Mouse (Mus musculus): ENCODE measurements around the gene Opcml. TPM values are rescaled to one million over a fixed set of nuclear protein-coding genes. Genes with fewer than 3 reads are reported as not detected.

The Opcml gene
- total RNA-seq, 1 experiment from 2014 or later, result 0.12 TPM

GRCm38 (mm10) chr9:28281571-28281970, 491.0 kb downstream of the Opcml start:
- no peak for ATAC-seq (ENCODE audit: extremely low read depth, insufficient number of reproducible peaks, low FRiP score, poor library complexity, severe bottlenecking)

GRCm38 (mm10) chr9:28285016-28285415, 494.4 kb downstream of the Opcml start:
- ATAC-seq (ENCODE audit: extremely low read depth, insufficient number of reproducible peaks, low FRiP score, poor library complexity, severe bottlenecking), result no peak

- no peak for ATAC-seq (ENCODE audit: extremely low read depth, insufficient number of reproducible peaks, low FRiP score, poor library complexity, severe bottlenecking)
These were observed 495.8 kb downstream of the Opcml start for GRCm38 (mm10) chr9:28286384-28286783.

- ATAC-seq (ENCODE audit: extremely low read depth, insufficient number of reproducible peaks, low FRiP score, poor library complexity, severe bottlenecking), result no peak
These were observed 496.9 kb downstream of the Opcml start for GRCm38 (mm10) chr9:28287485-28287884.

- ATAC-seq (ENCODE audit: extremely low read depth, insufficient number of reproducible peaks, low FRiP score, poor library complexity, severe bottlenecking), result no peak
These were observed 499.2 kb downstream of the Opcml start for GRCm38 (mm10) chr9:28289696-28290330.

GRCm38 (mm10) chr9:28303659-28304058, 513.1 kb downstream of the Opcml start:
- ATAC-seq (ENCODE audit: extremely low read depth, insufficient number of reproducible peaks, low FRiP score, poor library complexity, severe bottlenecking), result no peak

- ATAC-seq (ENCODE audit: extremely low read depth, insufficient number of reproducible peaks, low FRiP score, poor library complexity, severe bottlenecking), result no peak
These were observed 516.0 kb downstream of the Opcml start for GRCm38 (mm10) chr9:28306364-28307121.

- no peak for ATAC-seq (ENCODE audit: extremely low read depth, insufficient number of reproducible peaks, low FRiP score, poor library complexity, severe bottlenecking)
These were observed 516.5 kb downstream of the Opcml start for GRCm38 (mm10) chr9:28307122-28307430.

GRCm38 (mm10) chr9:28307481-28308050, 517.0 kb downstream of the Opcml start:
- no peak for ATAC-seq (ENCODE audit: extremely low read depth, insufficient number of reproducible peaks, low FRiP score, poor library complexity, severe bottlenecking)

GRCm38 (mm10) chr9:28317881-28318280, 527.3 kb downstream of the Opcml start:
- no peak for ATAC-seq (ENCODE audit: extremely low read depth, insufficient number of reproducible peaks, low FRiP score, poor library complexity, severe bottlenecking)

- ATAC-seq (ENCODE audit: extremely low read depth, insufficient number of reproducible peaks, low FRiP score, poor library complexity, severe bottlenecking), result no peak
These were observed 528.6 kb downstream of the Opcml start for GRCm38 (mm10) chr9:28319021-28319755.

GRCm38 (mm10) chr9:28319802-28320201, 529.2 kb downstream of the Opcml start:
- no peak for ATAC-seq (ENCODE audit: extremely low read depth, insufficient number of reproducible peaks, low FRiP score, poor library complexity, severe bottlenecking)

- no peak for ATAC-seq (ENCODE audit: extremely low read depth, insufficient number of reproducible peaks, low FRiP score, poor library complexity, severe bottlenecking)
These were observed 537.4 kb downstream of the Opcml start for GRCm38 (mm10) chr9:28327985-28328384.

- ATAC-seq (ENCODE audit: extremely low read depth, insufficient number of reproducible peaks, low FRiP score, poor library complexity, severe bottlenecking), result no peak
These were observed 537.9 kb downstream of the Opcml start for GRCm38 (mm10) chr9:28328434-28328833.

GRCm38 (mm10) chr9:28329477-28329876, 538.9 kb downstream of the Opcml start:
- no peak for ATAC-seq (ENCODE audit: extremely low read depth, insufficient number of reproducible peaks, low FRiP score, poor library complexity, severe bottlenecking)

GRCm38 (mm10) chr9:28336511-28337208, 546.1 kb downstream of the Opcml start:
- ATAC-seq (ENCODE audit: extremely low read depth, insufficient number of reproducible peaks, low FRiP score, poor library complexity, severe bottlenecking), result no peak

GRCm38 (mm10) chr9:28337837-28338236, 547.3 kb downstream of the Opcml start:
- ATAC-seq (ENCODE audit: extremely low read depth, insufficient number of reproducible peaks, low FRiP score, poor library complexity, severe bottlenecking), result no peak

- ATAC-seq (ENCODE audit: extremely low read depth, insufficient number of reproducible peaks, low FRiP score, poor library complexity, severe bottlenecking), result no peak
These were observed 564.4 kb downstream of the Opcml start for GRCm38 (mm10) chr9:28354978-28355377.

GRCm38 (mm10) chr9:28357946-28358345, 567.4 kb downstream of the Opcml start:
- ATAC-seq (ENCODE audit: extremely low read depth, insufficient number of reproducible peaks, low FRiP score, poor library complexity, severe bottlenecking), result no peak
